Mouse (Mus musculus) frontal cortex, postnatal 10 days (tissue): Measurements from ENCODE around the gene Pou3f1.
A peak's percentile ranks its signal among the peaks of the same experiment; 100 is the strongest.

Experiments used
- DNase-seq, 2 experiments: peaks; one replicate each; pipeline ENCODE4 v3.0.0; 2022; ENCODE audit warnings: low spot score in 2 of 2, mixed read lengths in 1 of 2

Pou3f1 gene

GRCm38 (mm10) chr4:124656854-124657650 is 445 bp downstream of the Pou3f1 start:
- peak; percentile 88 to 89 for DNase-seq

DNA sequence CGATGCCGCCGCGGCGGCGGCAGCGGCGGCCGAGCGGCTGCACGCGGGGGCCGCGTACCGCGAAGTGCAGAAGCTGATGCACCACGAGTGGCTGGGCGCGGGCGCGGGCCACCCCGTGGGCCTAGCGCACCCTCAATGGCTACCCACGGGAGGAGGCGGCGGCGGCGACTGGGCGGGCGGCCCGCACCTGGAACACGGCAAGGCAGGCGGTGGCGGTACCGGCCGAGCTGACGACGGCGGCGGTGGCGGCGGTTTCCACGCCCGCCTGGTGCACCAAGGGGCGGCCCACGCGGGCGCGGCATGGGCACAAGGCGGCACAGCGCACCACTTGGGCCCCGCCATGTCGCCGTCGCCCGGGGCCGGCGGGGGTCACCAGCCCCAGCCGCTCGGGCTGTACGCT is 1.2 kb downstream of the Pou3f1 start:
- no peak for DNase-seq

- DNase-seq = peak in 1 of 2 experiments; percentile 18
Observed at GRCm38 (mm10) chr4:124658412-124658851, 1.8 kb downstream of the Pou3f1 start.

DNA sequence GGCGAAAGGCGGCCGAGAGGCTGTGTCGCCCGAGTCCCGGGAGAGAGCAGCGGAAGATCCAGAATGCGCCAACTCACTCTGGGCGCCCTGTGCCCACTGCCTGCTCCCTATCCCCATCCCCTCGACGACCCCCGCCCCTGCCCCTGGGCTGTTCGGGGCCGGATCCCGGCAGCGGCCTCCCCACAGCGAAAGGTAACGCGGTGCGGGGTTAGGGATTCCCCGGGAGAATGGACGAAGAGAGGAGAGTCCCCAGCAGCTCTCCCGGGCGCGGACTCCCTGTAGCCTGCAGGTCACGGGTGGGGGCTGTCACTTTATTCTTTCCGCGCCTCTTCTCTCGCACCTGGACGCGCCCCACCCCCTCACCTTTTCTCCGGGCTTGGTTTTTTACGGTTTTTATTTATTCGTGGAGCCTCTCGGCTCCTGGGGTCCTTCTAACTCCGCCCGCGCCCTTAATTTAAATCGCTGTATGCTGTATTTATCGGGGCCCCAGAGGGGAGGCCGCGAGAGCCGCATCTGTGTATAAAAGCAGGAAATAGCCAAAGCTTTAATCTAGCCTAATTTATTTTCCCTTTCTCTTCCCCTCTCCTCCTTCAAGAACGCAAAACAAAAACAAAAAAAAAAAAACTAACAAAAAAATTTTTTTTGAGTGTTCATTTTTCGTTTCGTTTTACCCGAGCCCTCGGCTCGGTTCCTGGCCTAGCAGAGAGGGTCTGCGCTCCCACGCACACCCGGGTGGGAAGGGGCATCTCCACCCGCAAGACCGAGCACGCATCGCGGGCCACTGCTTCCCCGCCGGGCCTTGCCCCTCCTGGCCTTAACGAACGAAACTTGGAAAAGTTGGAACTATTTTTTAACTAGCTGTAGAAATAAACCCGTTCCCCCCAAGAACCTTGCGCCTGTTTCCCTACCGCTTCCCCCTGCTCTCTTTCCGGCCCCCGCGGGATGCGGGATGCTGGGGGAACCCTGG is 2.9 kb downstream of the Pou3f1 start:
- no peak for DNase-seq

DNA sequence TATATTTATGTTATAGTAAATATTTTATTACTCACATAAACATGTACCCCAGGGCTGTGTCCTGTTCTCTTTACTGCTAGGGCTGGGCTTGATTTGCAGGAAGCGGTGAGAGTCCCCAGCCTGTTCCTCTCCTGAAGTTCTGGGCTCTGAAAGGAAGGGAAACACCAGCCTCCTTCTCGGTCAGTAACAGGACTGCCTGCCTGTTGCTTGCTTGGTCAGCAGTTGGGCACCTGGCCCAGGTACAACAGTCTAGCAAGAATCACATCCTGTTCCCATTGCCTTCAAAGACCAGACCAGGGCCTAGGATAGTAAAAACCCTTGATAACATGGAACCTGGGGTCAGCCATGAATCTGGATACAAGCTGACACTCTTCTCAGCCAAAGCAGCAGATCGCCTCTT is 4.0 kb downstream of the Pou3f1 start:
- DNase-seq = no peak

- no peak for DNase-seq
Observed at GRCm38 (mm10) chr4:124663034-124663433, 6.4 kb downstream of the Pou3f1 start.

DNA sequence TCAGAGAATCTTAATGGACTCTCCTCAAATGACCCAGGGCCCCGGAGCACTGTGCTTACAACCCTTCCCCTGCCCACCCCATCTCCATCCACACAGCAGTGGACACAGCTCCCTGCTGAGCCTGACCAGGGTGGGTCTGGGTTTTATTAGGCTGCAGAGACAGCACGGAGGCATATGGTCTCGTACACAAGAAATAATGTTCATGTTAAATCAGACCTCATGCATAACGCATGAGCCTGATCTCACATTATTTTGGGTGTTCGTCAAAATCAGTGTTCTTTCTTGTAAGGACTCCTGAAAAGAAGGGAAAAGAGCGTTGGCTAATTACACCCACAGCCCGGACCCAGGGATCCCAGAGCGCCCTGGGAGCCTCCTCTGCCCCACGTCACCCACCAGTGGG is 7.6 kb downstream of the Pou3f1 start:
- no peak for DNase-seq

DNA sequence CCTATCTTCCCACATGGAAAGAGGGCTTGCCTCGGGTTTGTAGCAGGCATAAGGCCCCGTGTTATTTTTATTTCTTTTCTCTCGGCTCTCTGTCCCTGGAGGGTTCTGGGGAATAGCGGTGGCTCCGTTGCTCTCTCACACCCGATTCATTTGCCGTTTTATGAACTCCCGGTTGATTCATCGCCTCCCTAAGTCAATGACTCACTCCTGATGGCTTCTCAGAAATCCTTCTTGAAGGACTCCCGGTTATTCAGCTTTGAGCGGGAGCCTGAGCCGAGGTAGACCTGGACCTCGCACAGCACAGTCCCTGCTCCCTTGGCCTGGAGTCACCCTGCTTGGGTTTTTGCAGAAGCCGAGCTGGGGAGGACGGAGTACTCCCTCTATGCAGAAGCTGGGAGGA is 8.0 kb downstream of the Pou3f1 start:
- no peak for DNase-seq

- DNase-seq = no peak
Observed at GRCm38 (mm10) chr4:124667476-124668033, 10.9 kb downstream of the Pou3f1 start.

DNA sequence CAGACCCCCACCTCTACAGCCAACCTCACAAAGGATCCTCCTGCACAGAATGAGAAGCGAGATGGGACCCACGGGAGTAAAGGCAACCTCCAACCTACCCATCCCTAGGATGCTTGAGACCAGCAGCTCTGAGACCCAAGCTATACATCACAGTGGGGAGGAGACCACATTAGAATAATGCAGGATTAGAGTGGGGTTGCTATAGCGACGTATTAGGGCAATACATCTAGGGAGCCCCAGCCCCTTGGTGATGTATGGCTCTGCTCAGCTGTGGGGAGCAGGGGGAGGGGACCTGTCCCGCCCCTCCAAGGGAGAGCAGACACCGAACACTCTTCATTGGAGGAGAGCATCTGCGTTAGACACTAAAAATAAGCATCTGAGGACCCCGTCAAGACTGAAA is 11.5 kb downstream of the Pou3f1 start:
- no peak for DNase-seq

DNA sequence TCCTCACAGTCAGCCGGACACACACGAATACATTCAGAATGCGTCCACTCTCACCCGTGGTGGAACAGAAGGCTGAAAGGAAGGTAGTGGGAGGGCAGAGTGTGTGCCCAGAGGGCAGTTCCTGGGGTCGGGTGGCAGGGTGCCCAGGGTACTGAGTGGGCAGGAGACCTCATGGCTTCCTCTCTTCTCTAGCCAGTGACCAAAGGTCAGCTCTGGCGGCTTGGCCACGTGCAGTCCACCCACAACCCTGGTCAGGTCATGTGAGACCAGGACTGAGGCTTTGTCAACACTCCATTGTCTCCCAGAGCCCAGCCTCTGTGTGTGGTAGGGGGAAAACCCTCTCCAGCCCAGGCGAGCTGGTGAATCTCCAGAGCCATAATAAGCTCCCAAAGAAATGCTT is 13.6 kb downstream of the Pou3f1 start:
- DNase-seq = no peak

- no peak for DNase-seq
Observed at GRCm38 (mm10) chr4:124671583-124671982, 15.0 kb downstream of the Pou3f1 start.

GRCm38 (mm10) chr4:124672347-124673320 is 16.0 kb downstream of the Pou3f1 start:
- peak; percentile 31 to 57 for DNase-seq

DNA sequence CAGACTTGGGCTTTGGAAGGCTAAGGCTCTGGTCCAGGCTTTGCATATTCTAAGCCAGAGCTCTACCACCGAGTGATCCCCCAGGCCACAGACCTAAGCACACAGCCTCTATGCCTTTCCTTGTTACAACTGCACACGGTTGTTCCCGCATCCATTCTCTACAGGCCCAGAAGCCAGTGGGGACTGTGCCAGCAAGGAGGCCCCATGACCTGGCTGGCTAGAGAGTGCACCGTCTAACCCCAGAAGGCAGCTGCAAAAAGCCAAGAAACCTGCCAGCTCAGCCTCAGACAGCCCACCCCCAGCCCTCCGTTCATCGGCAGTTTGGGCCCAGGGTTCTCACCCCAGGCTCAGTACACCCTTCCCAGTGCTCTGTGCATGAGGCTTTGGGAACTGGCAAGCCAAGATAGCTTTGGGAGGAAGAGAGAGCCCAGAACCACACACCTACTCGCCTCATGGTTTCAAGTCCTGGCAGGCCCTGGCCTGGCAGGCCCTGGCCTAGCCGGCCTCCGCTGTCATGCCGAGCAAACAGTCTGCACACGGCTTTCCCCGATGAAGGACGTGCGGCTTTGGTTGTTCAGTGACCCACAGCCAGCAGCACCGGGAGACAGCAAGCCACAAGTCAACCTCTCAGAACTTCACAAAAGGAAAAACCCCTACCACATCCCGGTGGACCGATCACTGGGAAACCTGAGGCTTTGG is 17.9 kb downstream of the Pou3f1 start:
- DNase-seq = no peak

- peak in 1 of 2 experiments; percentile 58 for DNase-seq
Observed at GRCm38 (mm10) chr4:124675037-124675436, 18.4 kb downstream of the Pou3f1 start.

GRCm38 (mm10) chr4:124675958-124676357 is 19.4 kb downstream of the Pou3f1 start:
- DNase-seq = no peak

DNA sequence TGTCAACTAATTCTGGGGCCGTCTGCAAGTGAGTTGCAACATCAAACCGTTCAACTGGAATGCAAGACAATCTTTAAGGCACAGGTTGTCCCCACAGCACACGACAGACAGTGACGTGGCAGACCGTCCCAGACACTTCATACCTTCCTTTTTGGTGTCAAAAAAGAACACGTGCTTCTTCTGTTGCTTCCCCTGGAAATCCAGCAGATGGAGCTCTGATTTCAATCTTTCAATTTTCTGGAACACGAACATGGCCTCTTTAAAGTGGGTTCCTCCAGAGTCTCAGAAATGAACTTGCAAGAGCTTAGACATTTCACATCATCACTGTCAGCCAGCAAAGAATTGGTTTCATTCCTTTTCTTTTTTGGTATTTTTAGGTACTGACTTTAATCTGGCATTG is 25.7 kb downstream of the Pou3f1 start:
- DNase-seq = no peak

DNA sequence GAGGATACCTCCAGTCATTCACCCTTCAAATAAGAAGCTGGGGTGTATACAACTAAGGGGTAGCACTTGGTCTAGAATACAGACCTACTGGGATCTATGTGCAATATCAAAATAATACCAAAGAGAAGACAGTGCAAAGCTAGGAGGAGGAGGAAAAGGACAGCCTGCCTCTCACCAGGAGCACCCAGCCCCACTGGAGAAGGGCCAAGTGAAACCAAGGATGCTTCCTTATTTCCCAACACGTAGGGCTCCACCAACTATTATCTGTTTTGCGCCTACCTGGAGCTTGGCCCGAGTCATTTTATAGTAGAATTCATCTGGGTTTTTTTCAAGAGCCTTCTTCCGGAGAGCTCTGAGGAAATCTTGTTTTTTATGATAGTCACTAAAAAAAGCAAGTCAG is 26.9 kb downstream of the Pou3f1 start:
- no peak for DNase-seq

GRCm38 (mm10) chr4:124685004-124685403 is 28.4 kb downstream of the Pou3f1 start:
- no peak for DNase-seq

DNA sequence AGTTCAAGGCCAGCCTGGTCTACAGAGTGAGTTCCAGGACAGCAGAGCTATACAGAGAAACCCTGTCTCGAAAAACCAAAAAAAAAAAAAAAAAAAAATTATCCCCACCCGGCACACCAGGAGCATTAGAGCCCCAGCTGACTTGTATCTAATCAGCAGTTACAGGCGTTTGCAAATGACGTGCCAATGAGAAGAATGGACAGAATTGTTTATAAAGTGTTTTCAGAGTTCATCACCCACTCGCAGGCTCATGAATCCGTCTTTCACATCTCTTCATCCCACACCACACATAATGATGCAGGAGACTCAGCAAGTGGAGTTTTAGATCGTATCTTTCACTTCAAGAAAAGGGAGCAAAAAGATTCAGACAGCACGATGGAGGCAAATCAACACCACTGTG is 28.8 kb downstream of the Pou3f1 start:
- no peak for DNase-seq
